Mouse (Mus musculus): Measurements from ENCODE around the gene Ddx41. TPM values are rescaled to one million over a fixed set of nuclear protein-coding genes. Genes with fewer than 3 reads are reported as not detected.

The Ddx41 gene
- polyA plus RNA-seq (2021; fragmentation: Nextera tagmentation), result 38.0 and 38.6 TPM in 2 replicates
- long read RNA-seq, experiment 1, transcript Ddx41-201 (17 exons, 2,205 nt), result major isoform, 57 of 84 reads
- long read RNA-seq, experiment 1, partial matches to known transcripts, result 23 of 84 reads
- long read RNA-seq, experiment 1, other reads (novel, unspliced or antisense), result 4 of 84 reads
- long read RNA-seq, experiment 2, transcript Ddx41-201 (17 exons, 2,205 nt), result major isoform, 274 of 353 reads
- long read RNA-seq, experiment 2, partial matches to known transcripts, result 29 of 353 reads
- long read RNA-seq, experiment 2, other reads (novel, unspliced or antisense), result 50 of 353 reads

DNA sequence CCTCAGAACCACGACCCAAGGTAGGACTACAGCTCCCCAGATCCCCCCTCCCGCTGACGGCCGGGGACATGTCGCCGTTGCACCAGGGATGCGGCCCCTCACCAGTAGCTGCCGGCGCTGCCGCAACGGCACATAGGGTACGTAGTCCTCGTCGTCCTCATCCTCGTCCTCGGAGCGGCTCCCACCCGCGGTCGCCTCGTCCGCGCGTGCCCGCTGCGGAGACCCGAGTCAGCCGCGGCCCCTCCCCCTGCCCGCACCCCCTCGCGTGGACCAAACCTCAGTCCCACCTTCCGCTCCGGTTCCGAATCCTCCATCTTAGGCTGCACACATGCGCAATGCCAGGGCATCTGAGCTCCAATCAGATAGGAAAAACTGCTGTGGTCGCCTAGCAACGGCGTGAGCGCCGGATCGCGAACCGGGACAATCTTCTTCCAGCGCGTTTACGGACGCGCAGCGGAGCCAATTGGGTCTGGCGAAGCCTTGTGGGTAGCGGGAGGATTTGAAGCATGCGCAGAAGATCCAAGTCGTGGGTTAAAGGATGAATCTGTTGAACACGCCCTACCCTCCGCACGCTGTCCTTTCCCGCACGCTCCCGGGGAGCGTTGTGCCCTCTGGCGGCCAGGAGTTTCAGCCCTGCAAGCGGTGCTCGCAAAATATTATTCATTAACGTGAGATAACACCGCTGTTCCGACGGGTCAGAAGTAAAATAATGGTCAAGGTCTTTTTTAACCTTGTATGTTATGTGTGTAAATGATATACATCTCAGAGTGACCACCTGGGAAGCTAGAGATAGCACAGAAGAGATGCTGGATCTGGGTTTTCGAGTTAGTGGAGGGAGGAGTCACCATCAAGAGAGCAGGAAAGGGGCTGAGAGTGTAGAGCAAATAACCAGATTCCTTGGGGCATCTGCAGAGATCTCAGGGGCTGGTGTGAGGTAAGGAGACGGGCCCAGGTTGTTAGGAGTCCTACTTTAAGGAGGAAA is at the start of gene Ddx41:
Ddx41 (minus strand) TSS at position 465 of the 982 bp plus-strand sequence.

GRCm38 (mm10) chr13:55573432-55573831 is 37.0 kb upstream of the Ddx41 start, which contains the start of gene Tmed9:
Gene Tmed9, plus strand, starts transcription at chr13:55573732.

DNA sequence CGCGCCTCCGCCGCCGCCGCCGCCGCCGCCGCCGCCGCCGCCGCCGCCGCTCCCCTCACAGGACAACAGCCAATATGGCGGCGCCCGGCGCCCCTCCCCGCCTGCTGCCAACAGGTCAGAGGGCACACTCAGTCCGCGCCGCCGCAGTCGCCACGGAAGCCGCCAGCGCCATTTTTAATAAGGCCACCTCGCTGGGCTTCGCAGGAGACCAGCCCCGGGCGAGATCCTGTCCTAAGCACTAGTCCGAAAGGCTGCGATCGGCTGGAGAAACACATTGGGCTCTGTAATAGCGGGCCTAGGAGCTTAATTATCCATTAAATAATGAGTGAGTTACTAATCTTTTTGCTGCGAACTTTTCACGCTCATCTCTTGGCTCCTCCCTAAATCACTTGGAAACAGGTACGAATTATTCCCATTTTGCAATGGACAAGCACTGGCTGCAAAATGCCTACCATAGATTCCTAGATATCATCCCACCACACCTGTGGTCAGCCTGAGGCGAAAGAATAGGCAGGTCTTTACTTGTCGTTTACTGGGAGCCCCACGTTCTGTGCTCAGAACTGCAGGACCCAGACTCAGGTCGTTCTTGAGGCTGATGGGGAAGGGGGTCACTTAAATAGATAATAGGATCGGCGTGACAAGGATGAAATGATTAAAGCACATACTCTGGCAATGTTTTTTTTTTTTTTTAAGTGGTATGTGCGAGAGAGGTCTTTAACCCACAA is 34.7 kb upstream of the Ddx41 start, which contains the start of gene Fam193b:
Fam193b (minus strand) TSS at position 94 of the 725 bp plus-strand sequence.

GRCm38 (mm10) chr13:55529198-55529915 is 7.1 kb downstream of the Ddx41 start, which contains the start of gene Dok3:
Gene Dok3, minus strand, starts transcription at chr13:55529296.

DNA sequence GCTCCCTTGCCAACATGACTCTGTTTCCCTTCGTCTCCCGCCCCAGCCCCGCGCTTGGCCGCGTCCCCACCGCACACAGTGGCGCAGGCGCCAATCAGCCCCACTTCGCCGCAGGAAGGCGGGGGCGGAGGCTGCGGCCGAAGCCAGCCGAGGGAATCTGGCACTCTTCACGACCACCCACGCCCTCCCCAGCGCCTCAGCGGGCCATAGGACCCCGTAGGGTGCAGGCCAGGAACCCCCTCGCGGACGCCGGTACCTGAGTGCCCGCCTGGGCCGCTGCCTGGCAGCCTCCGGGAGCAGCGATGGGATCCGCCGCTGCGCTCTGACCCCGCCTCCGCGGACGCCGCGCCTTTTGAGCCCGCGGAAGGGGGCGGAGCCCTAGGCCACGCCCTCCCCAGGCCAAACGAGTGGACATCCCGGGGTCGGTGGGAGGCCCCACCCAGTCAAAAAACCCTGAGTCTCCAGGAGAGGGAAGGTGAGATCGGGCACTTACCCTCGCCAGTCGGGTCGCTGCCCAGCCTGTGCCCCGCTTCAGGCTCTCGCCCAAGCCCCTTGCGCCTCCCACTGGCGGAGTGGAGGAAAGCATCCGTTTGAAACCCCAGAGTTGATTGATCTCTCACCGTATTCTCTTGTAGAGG is 23.2 kb downstream of the Ddx41 start, which contains the start of gene Pdlim7:
Pdlim7 (minus strand) TSS at position 566 of the 638 bp plus-strand sequence.

DNA sequence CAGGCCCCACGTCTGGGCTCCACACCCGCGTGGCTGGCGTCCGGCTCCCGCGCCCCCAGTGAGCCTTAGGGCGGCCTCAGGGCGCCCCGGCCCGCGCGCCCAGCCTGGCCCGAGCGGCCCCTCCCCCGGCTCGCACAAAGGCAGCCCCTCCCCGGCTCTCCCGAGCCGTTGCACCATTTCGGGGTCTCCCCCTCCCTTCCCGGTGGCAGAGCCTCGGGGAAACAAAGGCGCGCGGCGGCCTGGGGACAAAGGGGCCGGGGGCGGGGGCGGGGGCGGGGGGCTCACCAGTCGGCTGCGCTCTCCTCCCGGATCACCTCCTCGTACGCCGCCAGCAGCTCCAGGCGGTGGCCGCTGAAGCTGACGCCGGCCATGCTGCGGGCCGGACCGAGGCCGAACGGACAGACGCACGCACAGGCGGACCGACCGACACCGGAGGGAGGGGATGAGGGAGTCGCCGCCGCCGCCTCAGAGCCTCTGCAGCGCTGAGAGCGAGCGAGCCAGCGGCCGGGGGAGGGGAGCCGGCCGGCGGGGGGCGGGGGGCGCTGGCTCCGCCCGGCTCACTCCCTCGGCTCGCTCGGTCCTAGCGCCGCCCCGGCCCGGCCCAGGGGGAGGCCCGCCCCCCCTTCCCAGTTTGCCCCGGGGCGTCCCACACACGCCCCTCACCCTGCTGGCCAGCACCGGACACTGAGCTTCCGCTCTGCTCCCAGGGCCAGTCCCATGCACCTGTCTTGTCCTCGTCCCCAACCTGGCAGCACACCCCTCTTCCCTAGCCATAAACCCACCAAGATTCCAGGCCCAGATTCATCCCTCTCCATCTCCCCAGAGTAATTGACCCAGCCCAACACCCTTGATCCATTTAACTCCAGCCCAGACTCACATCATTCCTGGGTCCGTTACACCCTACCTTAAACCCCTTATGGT is 48.6 kb downstream of the Ddx41 start, which contains the start of gene Dbn1:
Dbn1 (minus strand) TSS at position 534 of the 921 bp plus-strand sequence.

Small RNA genes within 50 kb of the gene (microRNA-seq; reads per million reads assigned to microRNA genes)
- 7.9 reads per million, percentile 28 among the genes with 10 or more reads in this experiment for gene Mir6945

Other genes starting within 250 kb of the Ddx41 start
- 186 and 202 TPM in 2 replicates for gene Prelid1, start 216.2 kb downstream of the Ddx41 start, polyA plus RNA-seq (2021; fragmentation: Nextera tagmentation)
- gene Rab24, start 214.7 kb downstream of the Ddx41 start, polyA plus RNA-seq (2021; fragmentation: Nextera tagmentation), result 98.9 and 112 TPM in 2 replicates
- gene Mxd3, start 206.8 kb downstream of the Ddx41 start, polyA plus RNA-seq (2021; fragmentation: Nextera tagmentation), result 0.82 and 1.2 TPM in 2 replicates
- gene Lman2, start 173.9 kb downstream of the Ddx41 start, polyA plus RNA-seq (2021; fragmentation: Nextera tagmentation), result 34.0 and 39.1 TPM in 2 replicates
- 82.4 and 84.1 TPM in 2 replicates for gene Rgs14, start 166.9 kb downstream of the Ddx41 start, polyA plus RNA-seq (2021; fragmentation: Nextera tagmentation)
- not detected in 2 replicates for gene Slc34a1, start 138.5 kb downstream of the Ddx41 start, polyA plus RNA-seq (2021; fragmentation: Nextera tagmentation)
- 0.60 and 0.63 TPM in 2 replicates for gene Pfn3, start 121.4 kb downstream of the Ddx41 start, polyA plus RNA-seq (2021; fragmentation: Nextera tagmentation)
- 0.06 and 0.24 TPM in 2 replicates for gene F12, start 109.9 kb downstream of the Ddx41 start, polyA plus RNA-seq (2021; fragmentation: Nextera tagmentation)
- 4.7 and 5.0 TPM in 2 replicates for gene Grk6, start 91.6 kb downstream of the Ddx41 start, polyA plus RNA-seq (2021; fragmentation: Nextera tagmentation)
- gene Prr7, start 72.4 kb downstream of the Ddx41 start, polyA plus RNA-seq (2021; fragmentation: Nextera tagmentation), result 10.1 and 19.9 TPM in 2 replicates
- 77.0 and 77.4 TPM in 2 replicates for gene Dbn1, start 48.5 kb downstream of the Ddx41 start, polyA plus RNA-seq (2021; fragmentation: Nextera tagmentation)
- 72.8 and 76.0 TPM in 2 replicates for gene Pdlim7, start 23.0 kb downstream of the Ddx41 start, polyA plus RNA-seq (2021; fragmentation: Nextera tagmentation)
- 0.36 and 0.55 TPM in 2 replicates for gene Dok3, start 7.4 kb downstream of the Ddx41 start, polyA plus RNA-seq (2021; fragmentation: Nextera tagmentation)
- 2.9 and 3.3 TPM in 2 replicates for gene Fam193b, start 34.5 kb upstream of the Ddx41 start, polyA plus RNA-seq (2021; fragmentation: Nextera tagmentation)
- 33.6 and 40.8 TPM in 2 replicates for gene Tmed9, start 37.1 kb upstream of the Ddx41 start, polyA plus RNA-seq (2021; fragmentation: Nextera tagmentation)
- gene B4galt7, start 63.2 kb upstream of the Ddx41 start, polyA plus RNA-seq (2021; fragmentation: Nextera tagmentation), result 16.6 and 17.8 TPM in 2 replicates
- 52.2 and 57.9 TPM in 2 replicates for gene Caml, start 86.3 kb upstream of the Ddx41 start, polyA plus RNA-seq (2021; fragmentation: Nextera tagmentation)
- 11.7 and 11.8 TPM in 2 replicates for gene Ddx46, start 98.4 kb upstream of the Ddx41 start, polyA plus RNA-seq (2021; fragmentation: Nextera tagmentation)
- 43.8 and 44.3 TPM in 2 replicates for gene B230219D22Rik, start 156.5 kb upstream of the Ddx41 start, polyA plus RNA-seq (2021; fragmentation: Nextera tagmentation)
- gene Txndc15, start 178.0 kb upstream of the Ddx41 start, polyA plus RNA-seq (2021; fragmentation: Nextera tagmentation), result 204 and 211 TPM in 2 replicates
- 72.3 and 91.3 TPM in 2 replicates for gene Pcbd2, start 190.7 kb upstream of the Ddx41 start, polyA plus RNA-seq (2021; fragmentation: Nextera tagmentation)
- 0.14 and 0.18 TPM in 2 replicates for gene Catsper3, start 247.9 kb upstream of the Ddx41 start, polyA plus RNA-seq (2021; fragmentation: Nextera tagmentation)

Data from layer of hippocampus, adult 6 months (tissue).